Mouse (Mus musculus): ENCODE measurements around the gene Evx2.

The Evx2 gene

DNA sequence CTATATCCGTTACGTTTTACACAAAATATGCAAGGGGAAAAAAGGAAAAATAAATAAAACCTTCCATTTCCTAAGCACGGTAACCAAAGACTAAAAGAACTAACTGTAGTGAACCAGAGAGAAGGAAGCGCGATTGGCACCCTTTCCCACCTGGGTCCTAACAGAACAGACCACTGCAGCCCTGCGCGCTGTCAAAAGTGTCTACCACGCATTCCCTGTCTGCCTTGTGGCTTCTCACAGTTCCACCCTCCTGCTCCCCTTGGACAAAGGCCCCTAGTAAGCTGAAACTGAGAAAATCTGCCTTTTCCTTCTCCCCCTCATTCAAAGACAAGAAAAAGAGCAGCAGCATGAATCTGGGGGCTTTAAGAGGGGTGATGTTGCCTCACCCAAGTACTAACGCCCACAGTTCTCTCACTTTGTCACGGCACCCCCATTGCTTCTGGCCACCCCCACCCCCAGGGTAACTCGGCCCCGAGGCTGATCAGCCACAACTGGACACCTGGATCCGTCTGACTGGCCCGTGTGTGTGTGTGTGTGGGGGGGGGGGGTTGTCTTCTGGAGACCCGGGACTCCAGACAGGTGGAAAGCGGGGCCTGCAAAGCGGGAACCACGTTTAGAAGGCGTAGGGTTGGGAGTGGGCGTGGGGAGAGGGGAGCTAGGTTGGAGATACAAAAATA lies 4.5 kb downstream of the Evx2 start:
- in situ Hi-C loops (cut with MboI; ENCODE audit: low sequenced_read_pairs), result loop anchor here (25.0 kb wide), 1 partner anchor 593 kb away; no protein-coding TSS in a partner anchor

GRCm38 (mm10) chr2:74653781-74654535 lies 5.4 kb downstream of the Evx2 start:
- in situ Hi-C loops (cut with MboI; ENCODE audit: low sequenced_read_pairs), result loop anchor here (25.0 kb wide), 1 partner anchor 592 kb away; no protein-coding TSS in a partner anchor

- in situ Hi-C loops (cut with MboI; ENCODE audit: low sequenced_read_pairs), result loop anchor here (25.0 kb wide), 1 partner anchor 591 kb away; no protein-coding TSS in a partner anchor
These were observed 6.4 kb downstream of the Evx2 start for GRCm38 (mm10) chr2:74652996-74653340.

DNA sequence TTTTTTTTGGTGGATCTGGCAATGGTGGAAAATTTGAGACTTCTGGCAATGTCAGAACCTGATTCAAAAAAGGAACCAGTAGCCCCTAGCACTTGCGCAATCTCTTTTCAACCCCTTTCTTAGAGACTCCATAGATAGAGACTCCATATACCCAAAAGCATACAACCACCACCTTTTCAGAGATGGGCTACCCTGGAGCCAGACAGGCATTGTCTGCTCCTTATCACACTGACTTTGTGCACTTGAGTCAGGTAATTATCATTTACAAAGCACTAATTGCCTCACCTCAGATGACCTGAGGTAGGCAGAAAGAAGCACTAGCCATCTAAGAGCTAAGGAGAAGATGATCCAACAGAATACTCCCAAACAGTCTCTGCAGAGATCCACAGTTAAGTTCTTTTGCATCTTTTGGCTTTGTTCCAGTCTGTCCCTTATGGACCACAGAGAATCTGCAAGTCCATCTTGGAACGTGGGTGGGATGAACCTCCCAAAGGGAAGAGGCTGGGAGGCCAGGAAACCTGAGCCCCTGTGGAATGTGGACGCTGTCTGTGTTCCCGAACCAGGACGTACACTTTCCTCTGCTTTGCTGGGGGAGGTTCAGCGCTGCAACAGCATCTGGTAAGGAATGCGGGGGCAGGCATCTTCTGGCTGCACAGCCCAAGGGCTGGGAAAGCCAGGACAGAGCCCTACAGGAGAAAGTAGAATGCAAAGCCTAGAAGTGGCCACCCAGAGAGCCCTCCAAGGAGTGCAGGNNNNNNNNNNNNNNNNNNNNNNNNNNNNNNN lies 12.1 kb downstream of the Evx2 start:
- in situ Hi-C loops (cut with MboI; ENCODE audit: low sequenced_read_pairs), result no loop called here

DNA sequence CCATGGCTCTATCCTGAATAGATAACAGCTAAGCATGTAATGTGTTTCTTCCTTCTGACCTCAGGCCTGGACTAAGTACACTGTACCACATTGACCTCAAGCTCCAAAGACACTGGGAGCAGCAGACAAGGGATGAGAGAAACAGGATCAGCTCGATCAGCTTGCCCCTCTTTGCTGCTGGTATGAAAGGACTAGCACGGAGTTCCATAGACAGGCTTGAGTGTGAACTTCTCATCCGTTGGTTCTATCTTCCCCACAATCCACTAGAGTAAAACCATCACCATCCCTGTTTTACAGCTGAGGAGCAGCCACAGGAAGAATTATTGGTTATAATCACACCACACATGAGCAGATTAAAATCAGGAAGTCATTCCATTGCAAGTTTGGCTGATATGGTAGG lies 13.7 kb downstream of the Evx2 start:
- in situ Hi-C loops (cut with MboI; ENCODE audit: low sequenced_read_pairs), result no loop called here

DNA sequence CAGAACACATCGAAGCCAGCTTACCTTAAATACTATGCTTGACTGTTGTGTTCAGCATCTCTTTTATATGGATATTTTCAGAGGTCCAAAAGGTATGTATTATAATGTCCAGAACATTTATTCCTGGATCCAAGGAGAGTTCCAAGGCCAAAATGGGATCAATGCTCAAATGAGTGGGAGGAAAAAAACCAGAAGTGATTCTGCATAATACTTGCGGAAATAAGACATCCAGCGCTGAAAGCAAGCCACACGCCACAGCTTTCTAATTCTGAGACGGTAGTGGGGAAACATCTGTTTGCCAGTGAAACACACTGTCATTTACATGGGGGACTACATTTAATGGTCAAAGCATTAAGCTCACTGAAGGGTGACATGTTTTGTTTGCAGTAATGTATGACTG lies 16.9 kb downstream of the Evx2 start:
- in situ Hi-C loops (cut with MboI; ENCODE audit: low sequenced_read_pairs), result no loop called here

GRCm38 (mm10) chr2:74635412-74635811 lies 23.9 kb downstream of the Evx2 start:
- in situ Hi-C loops (cut with MboI; ENCODE audit: low sequenced_read_pairs), result no loop called here

GRCm38 (mm10) chr2:74620368-74620767 lies 39.0 kb downstream of the Evx2 start:
- in situ Hi-C loops (cut with MboI; ENCODE audit: low sequenced_read_pairs), result no loop called here

DNA sequence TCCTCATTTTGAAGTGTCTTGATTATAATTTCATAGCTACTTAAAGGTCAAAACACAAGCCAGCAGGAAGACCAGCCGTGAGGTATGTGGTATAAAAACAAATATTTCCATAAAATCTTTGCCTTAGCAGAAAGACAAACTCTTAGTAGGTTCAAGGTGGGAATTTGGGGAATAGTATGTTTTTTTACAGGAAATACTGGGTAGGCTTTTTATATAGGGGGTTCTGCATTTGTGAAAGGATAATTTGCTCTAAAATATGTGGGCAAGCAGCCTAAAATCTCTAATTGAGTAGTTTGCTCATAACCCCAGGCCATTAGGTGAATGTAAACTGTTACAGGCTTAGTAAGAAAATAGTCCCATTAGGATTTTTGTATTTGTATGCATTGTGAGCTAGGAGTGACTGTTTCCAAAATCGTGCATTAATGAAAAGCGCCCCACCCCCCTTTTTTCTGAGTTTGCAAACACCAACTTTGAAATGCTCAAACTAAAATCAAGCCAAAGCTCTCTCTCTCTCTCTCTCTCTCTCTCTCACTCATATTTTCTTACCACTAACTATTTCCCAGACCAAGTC lies 39.6 kb downstream of the Evx2 start:
- in situ Hi-C loops (cut with MboI; ENCODE audit: low sequenced_read_pairs), result no loop called here

GRCm38 (mm10) chr2:74617706-74618105 lies 41.7 kb downstream of the Evx2 start:
- in situ Hi-C loops (cut with MboI; ENCODE audit: low sequenced_read_pairs), result no loop called here

- in situ Hi-C loops (cut with MboI; ENCODE audit: low sequenced_read_pairs), result no loop called here
These were observed 48.0 kb downstream of the Evx2 start for GRCm38 (mm10) chr2:74611406-74611805.

- in situ Hi-C loops (cut with MboI; ENCODE audit: low sequenced_read_pairs), result no loop called here
These were observed 50.0 kb downstream of the Evx2 start for GRCm38 (mm10) chr2:74609350-74609749.

GRCm38 (mm10) chr2:74606087-74606760 lies 53.1 kb downstream of the Evx2 start:
- in situ Hi-C loops (cut with MboI; ENCODE audit: low sequenced_read_pairs), result no loop called here

- in situ Hi-C loops (cut with MboI; ENCODE audit: low sequenced_read_pairs), result no loop called here
These were observed 55.3 kb downstream of the Evx2 start for GRCm38 (mm10) chr2:74604011-74604410.
